Mouse (Mus musculus): Measurements from ENCODE around the gene Phf21a.

DNA sequence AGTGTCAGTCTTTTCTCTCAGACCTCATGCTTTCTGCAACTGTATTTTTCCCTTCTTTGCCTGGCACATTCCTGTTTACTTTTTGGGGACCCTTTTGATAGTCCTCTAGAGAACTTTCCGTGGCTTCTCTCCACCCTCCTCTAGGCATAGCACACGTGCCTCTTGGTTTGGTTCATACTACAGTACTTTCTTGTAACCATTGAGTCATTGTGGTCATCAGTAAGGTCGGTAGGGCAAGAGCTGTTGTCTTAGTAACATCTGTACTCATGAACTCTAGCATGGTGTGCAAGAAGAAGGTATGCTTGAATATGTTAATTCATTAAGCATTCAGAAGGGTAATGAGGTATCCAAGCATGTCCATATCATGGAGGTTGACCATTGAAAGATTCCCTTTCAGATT lies 148.4 kb downstream of the Phf21a start:
- no peak for TF ChIP-seq CTCF (IDR thresholded peaks at IDR 0.05; ENCODE audit: low read depth, low read length)
- TF ChIP-seq POLR2AphosphoS5 (IDR thresholded peaks at IDR 0.05; ENCODE audit: insufficient replicate concordance, low read depth, low read length) = no peak
- TF ChIP-seq GATA2 (IDR thresholded peaks at IDR 0.05; ENCODE audit: borderline replicate concordance, low read depth, low read length) = no peak
- TF ChIP-seq GATA1 (IDR thresholded peaks at IDR 0.05; ENCODE audit: borderline replicate concordance, low read length) = no peak
- no peak for TF ChIP-seq TAL1 (conservative IDR thresholded peaks at IDR 0.05; ENCODE audit: low read depth, low read length)

Measured in G1E (cell line).